Mouse (Mus musculus) liver, embryonic 14.5 days (tissue): ENCODE measurements at regions not wholly inside any gene's neighbourhood (a gene's known extent, or its start where the extent isn't known, plus 50 kb on each side); places are given as distances from the start of the nearest gene placed in this dataset.

Experiments
- CTCF ChIP-seq: IDR thresholded peaks from 2 replicates; pipeline ENCODE4 v1.5.1; 2016; ENCODE audit warnings: antibody characterized with exemption, low read depth, control low read depth
- EP300 ChIP-seq: IDR thresholded peaks from 2 replicates; pipeline ENCODE4 v1.6.1; 2016; ENCODE audit warnings: antibody characterized with exemption, low read depth

GRCm38 (mm10) chr10:84024294-84024693 is 301.6 kb downstream of the 1500009L16Rik start:
- TF ChIP-seq EP300 (no peak), CTCF (no peak)
